Comparison of ENCODE assay signal across 1 mouse cellular context in genomic region chr1:74894966-74895365, GRCm38 (mm10).
TF ChIP-seq lines count a peak whose summit lies in the region.

No protein-coding gene starts in this region.

TF ChIP-seq in CH12.LX, 34 proteins besides CTCF, POLR2A, EP300 and RAD21 (continued from another document):
- TF ChIP-seq MYC (IDR thresholded peaks at IDR 0.05; ENCODE audit: low read depth, low read length), result no peak
- TF ChIP-seq IRF4 (IDR thresholded peaks at IDR 0.05; ENCODE audit: low read depth, low read length), result no peak; the same call in 1 of the 2 replicates
- TF ChIP-seq MAFK (IDR thresholded peaks at IDR 0.05; ENCODE audit: insufficient replicate concordance, low read length), result no peak
- TF ChIP-seq MAX (IDR thresholded peaks at IDR 0.05; ENCODE audit: low read length), result no peak
- TF ChIP-seq MEF2A (IDR thresholded peaks at IDR 0.05; ENCODE audit: borderline replicate concordance, low read depth, low read length), result peak; percentile 82; the same call in 1 of the 2 replicates
- no peak for TF ChIP-seq ZKSCAN1 (IDR thresholded peaks at IDR 0.05; ENCODE audit: borderline replicate concordance, low read depth, low read length)
- TF ChIP-seq TBP (conservative IDR thresholded peaks at IDR 0.05; ENCODE audit: low read depth, low read length), result no peak
- no peak for TF ChIP-seq CHD1 (IDR thresholded peaks at IDR 0.05; ENCODE audit: low read depth, low read length)
- no peak for TF ChIP-seq JUN (IDR thresholded peaks at IDR 0.05; ENCODE audit: insufficient read depth, low read depth, low read length)
- TF ChIP-seq ZNF384 (IDR thresholded peaks at IDR 0.05; ENCODE audit: low read depth, low read length), result no peak
- TF ChIP-seq MXI1 (IDR thresholded peaks at IDR 0.05; ENCODE audit: low read depth, low read length), result no peak
- TF ChIP-seq NELFE (IDR thresholded peaks at IDR 0.05; ENCODE audit: low read depth, low read length), result no peak
- no peak for TF ChIP-seq PAX5 (IDR thresholded peaks at IDR 0.05; ENCODE audit: low read length)
- TF ChIP-seq TCF12 (IDR thresholded peaks at IDR 0.05; ENCODE audit: low read depth, low read length), result 0 out of 2 replicates have a peak, but pooled peaks have one; percentile 5
- TF ChIP-seq JUND (conservative IDR thresholded peaks at IDR 0.05; ENCODE audit: low read depth, low read length), result no peak
- no peak for TF ChIP-seq ELF1 (IDR thresholded peaks at IDR 0.05; ENCODE audit: low read depth, low read length)
- TF ChIP-seq ETS1 (conservative IDR thresholded peaks at IDR 0.05; ENCODE audit: low read depth, low read length), result no peak
- TF ChIP-seq BHLHE40 (IDR thresholded peaks at IDR 0.05; ENCODE audit: low read depth, low read length), result no peak
- no peak for TF ChIP-seq KAT2A (IDR thresholded peaks at IDR 0.05; ENCODE audit: insufficient replicate concordance, low read length)
- no peak for TF ChIP-seq USF2 (conservative IDR thresholded peaks at IDR 0.05; ENCODE audit: low read depth, low read length)
- TF ChIP-seq HCFC1 (IDR thresholded peaks at IDR 0.05; ENCODE audit: low read depth, low read length), result no peak; the same call in 1 of the 2 replicates
- TF ChIP-seq CHD2 (IDR thresholded peaks at IDR 0.05; ENCODE audit: low read length), result no peak
